Mouse (Mus musculus) adrenal gland, adult 2 months (tissue): ENCODE data around the gene Pmel. TPM values are rescaled to one million over a fixed set of nuclear protein-coding genes. Genes with fewer than 3 reads are reported as not detected.

ENCODE experiments used
- DNase-seq: peaks from one replicate; pipeline ENCODE4 v3.0.0; 2021
- long read RNA-seq: library from polyadenylated mRNA; stranded (forward); transcript quantifications from one replicate; pipeline ENCODE4 v2.0.0, GENCODE M21; 2021
- polyA plus RNA-seq: library from polyadenylated mRNA; depleted of rRNA; stranded (reverse); fragments of >200 nt; gene quantifications from 2 replicates; pipeline ENCODE4 v1.2.3, GENCODE M21; 2012; rRNA removed
- total RNA-seq, 2 experiments: library from RNA; stranded (reverse); gene quantifications; 2 replicates each; pipeline ENCODE4 v1.2.3; 2021

The Pmel gene
- 1 to 10 TPM in 1 of 2 experiments, under 1 TPM in 1; 0.86 to 1.0 TPM for total RNA-seq
- polyA plus RNA-seq: 0.30 and 0.76 TPM in 2 replicates
- long read RNA-seq: 0 reads

DNA sequence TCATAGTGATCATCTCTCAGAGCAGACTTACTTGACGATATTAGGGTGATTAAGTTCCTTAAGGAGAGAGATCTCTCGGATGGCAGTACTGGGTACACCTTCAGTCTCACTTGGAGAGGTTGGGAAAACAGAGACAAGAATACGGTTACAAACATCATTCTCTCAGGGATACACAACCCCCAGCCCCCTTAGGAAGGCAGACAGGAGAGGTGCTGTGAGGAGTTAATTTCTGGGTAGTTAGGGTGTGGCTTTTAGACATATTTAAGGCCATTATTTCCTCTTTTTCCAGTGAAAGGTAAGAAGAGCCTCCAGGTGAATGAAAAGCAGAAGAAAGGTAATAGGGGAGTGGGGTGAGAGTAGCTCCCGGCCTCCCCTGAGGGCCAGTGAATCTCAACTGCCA is at the start of gene Pmel:
TSS of gene Pmel (plus strand) at position 301 of the 400 bp plus-strand sequence.
- no peak for DNase-seq

DNA sequence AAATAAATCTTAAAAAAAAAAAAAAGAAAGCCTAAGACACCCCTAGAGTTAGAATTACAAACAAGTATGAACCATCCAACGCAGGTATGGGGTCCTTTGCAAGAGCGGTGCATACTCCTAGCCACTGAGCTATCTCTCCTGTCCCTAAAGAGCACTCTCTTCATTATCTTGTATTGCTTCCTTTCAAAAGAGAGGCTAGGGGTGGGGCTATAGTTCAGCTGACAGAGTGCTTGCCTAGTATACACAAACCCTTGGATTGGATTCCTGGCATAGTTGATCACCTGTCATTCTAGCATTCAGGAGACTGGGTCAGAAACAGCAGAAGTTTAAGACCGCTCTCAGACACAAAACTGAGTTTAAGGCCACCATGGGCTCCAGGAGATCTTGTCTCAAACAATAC is 48.7 kb upstream of the Pmel start:
- no peak for DNase-seq

DNA sequence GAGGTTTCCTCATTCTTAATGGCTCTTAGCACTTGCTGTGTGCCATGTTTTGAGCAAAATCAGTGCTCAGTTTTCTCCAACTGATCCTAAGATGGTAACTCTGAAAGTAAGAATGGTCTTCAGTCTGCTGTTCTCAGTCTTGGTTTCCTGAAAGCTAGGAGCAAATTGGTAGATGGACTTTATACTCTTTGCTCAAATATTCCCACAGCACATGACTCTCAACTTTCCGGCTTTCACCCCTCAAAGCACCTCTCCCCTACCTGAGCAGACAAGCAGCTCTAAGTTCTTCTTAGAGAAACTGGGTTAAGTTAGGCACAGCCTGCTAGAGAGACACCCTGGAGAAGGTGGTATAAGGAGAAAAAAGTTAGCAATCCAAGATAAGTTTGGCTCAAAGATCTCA is 47.3 kb upstream of the Pmel start:
- DNase-seq: no peak

DNA sequence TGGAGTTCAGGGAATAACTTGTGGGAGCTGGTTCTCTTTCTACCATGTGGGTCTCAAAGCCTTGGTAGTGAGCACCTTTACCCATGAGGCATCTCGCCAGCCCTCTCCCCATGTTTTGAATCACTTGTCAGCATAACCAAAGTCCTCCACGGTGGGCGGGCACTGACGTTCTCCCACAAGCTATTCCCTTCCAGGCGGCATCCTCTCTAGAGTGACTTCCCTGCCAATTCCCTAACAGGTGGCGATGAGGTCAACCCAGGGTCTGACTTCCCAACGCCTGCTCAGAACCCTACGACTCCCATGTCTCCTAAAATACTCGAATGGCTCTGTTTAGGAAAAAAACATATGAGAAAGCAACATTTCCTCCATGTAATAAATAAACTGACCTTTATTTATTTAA is 46.2 kb upstream of the Pmel start:
- no peak for DNase-seq

DNA sequence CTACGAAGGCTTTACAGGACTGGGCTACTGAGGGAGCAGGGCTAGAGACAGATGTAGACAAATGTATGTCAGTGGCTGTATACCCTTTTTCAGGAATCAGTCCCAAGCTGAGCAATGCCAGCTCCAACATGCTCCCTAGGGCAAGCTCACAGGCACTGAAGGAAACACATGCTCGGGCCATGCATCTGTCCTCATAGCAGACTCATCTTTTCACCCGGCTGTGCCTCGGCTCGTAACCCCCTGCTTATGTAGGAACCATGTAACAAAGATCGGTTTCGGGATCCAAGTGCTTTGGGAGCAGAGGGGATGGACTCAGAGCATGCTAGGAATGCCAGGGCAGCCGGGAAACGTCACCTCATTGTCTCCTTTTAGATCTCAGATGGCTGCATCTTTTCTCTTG is 44.5 kb upstream of the Pmel start:
- no peak for DNase-seq

DNA sequence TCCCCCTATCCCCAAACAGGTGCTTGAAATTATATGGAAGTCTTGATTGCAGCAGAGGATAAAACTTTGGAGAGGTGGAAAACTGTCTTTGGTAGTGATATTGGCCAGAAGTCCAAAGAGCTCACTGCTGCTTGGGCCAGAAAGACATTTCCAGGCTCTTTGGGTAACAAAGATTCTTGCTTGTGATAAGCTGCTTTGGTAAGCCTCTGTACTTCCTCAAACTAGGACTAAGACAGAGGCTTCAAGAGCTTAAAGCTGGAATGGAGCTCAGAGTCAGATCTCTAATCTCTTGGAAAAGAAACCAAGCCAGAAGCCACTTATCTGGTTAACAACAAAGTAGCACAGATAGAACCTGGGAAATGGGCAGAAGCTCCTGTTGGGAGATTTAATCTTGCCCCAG is 41.5 kb upstream of the Pmel start:
- DNase-seq: no peak

DNA sequence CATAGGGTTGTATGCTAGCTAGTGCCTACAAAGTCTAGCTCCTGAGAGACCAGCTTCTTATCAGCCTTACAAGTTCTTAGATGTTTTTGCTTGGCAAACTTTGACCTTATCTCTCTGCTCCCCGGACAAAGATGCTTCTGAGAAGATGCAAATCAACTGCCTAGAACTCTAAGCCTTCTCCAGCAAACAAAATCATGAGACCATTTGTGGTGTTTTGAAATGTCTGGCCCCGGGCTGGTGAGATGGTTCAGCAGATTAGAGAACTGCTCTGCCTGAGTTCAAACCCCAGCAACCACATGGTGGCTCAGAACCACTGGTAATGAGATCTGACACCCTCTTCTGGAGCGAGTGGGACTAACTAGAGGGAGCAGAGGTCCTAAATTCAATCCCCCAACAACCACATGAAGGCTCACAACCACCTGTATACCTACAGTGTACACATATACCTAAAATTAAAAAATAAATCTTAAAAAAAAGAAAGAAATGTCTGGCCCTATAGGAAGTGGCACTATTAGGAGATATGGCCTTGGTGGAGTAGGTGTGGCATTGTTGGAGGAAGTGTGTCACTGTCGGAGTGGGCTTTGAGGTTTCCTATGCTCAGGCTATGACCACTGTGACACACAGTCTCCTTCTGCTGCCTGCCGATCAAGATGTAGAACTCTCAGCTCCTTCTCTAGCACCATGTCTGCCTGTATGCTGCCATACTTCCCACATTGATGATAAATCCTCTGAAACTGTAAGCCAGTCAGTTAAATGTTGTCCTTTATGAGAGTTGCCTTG is 40.4 kb upstream of the Pmel start:
- DNase-seq: no peak

DNA sequence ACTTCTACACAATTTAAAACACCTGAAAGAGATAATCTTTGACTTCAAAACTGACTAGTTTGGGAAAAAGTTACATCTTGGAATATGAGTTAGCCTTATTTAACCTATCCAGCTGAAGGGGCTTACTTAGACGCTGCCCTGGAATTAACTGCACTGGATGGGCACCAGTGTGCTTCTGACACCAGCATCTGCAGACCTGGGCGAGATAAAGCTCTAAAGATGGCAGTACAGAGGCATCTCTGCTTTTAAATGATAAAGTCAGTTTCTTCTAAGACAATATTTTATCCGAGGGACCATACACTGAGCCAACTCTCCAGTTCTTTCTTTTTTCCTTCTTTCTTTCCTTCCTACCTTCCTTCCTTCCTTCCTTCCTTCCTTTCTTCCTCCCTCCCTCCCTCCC is 39.2 kb upstream of the Pmel start:
- DNase-seq: no peak

DNA sequence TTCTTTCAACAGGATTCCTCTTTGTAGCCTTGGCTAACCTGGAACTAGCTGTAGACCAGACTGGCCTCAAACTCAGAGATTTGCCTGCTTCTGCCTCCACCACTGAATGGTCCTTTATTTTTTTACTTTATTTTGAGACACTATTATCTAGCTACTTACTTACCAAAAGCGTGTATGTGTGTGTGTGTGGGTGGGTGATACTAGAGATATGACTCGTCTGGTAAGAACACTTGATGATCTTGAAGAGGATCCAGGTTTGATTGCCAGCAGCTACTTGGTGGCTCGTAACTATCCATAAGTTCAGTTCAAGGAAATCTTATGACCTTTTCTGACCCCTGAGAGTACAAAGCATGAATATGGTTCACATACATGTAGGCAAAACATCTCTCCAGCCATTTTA is 38.7 kb upstream of the Pmel start:
- no peak for DNase-seq

DNA sequence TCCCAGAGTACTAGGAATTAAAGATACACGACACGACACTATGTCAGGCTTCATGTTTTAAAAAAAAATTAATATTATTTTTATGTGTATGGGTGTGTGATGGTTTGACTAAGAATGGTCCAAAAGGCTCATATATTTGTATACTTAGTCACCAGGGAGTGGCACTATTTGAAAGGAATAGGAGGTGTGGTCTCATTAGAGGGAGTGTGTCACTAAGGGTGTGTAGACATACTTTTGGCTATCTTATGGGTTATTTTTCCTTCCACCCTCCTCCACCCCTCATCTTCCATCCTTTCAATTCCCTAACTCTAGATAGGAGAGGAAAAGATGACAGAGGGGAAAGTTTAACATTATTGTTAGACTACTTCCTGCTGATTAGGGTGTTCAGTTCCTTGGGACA is 38.2 kb upstream of the Pmel start:
- DNase-seq: no peak

DNA sequence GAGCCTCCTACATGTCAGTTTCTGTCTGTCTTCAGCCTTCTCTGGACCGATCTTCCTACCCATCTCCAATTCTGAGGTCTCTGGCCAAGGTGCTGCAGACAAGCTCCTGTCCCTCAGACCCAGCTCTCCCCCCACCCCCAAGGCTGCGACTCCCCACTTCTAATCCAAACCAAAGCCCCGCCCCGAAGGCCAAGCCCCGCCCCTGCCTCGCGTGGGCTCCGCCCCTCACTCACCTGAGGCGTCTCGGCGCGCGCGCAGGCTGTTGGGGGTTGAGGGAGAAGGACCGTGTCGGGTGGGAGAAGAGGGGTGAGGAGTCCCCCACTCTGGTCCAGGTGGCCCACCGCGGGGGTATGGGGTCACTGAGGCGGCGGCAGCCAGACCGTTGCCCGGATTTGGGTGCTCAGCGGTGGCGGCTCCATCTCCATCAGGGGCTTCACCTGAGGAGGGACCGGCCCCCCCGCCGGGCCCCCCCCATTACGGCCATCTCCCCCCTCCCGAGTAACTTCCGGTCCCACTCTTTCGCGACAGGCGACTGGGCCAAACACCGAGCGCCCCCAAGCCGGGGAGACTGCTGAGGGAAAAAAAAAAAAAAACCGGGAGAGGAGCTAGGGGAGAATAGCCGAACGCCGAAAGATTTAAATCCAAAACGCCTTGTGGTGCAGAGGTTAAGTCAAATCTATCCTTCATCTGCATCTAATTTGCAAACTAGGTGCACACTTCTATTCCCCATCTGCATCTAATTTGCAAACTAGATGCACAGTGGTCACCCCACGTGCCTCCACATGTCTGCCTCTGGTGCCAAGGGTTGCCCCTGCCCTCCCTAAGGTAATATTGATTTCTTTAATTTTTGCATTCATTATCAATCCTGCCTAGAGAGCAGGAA is 35.0 kb upstream of the Pmel start:
- peak; percentile 58 for DNase-seq

DNA sequence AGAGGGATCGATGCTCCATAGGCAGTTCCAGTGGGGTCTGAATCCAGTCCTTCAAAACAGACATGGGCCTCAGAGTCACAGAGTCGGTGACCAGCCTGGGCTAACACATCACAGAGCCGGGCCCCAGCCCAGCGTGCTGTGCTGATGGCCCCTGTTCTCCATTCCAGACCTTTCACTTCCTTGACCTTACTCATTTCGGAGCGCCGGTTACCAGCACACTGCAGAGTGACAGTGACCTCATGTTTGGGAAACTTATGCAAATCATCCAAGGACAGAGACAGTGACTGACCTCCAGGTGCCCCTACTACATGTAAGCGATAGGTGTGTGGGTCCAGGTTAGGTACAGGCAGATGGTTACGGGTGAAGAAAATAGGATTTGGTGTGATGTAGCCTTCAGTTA is 32.8 kb upstream of the Pmel start:
- DNase-seq: no peak

DNA sequence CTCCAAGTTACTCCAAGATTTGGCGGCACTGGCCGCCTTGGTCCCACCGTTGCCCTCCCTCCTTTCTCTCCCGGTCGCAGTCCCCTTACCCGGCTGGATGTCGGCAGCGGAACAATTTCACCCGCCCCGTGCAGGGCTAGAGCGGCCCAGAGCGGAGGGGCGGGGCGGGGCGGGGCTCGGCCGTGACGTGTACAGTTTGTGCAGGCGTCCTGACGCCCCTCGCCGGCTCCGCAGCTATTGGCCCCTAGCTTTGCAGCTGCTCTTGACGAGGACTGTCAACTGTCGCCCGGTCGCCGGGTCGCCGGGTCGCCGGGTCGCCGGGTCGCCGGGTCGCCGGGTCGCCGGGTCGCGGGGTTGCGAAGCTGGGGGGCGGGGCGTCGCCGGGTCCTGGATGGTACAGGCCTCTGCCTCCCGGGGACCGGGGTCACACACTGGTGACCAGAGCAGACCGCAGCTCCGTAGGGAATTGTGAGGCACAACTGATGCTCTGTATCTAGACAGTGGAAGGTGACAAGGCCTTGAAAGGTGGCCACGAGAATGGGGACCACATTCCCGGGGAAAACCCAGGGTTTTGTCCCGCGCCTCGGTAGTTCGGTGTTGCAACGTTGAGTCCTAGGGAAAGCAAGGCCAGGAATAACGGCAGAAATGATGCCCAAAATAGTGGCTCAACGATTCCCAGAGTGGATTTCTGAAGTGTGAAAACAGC is 30.1 kb upstream of the Pmel start, which contains the start of gene Suox:
TSS of gene Suox (minus strand) at position 311 of the 706 bp plus-strand sequence.
- DNase-seq: peak; percentile 92

DNA sequence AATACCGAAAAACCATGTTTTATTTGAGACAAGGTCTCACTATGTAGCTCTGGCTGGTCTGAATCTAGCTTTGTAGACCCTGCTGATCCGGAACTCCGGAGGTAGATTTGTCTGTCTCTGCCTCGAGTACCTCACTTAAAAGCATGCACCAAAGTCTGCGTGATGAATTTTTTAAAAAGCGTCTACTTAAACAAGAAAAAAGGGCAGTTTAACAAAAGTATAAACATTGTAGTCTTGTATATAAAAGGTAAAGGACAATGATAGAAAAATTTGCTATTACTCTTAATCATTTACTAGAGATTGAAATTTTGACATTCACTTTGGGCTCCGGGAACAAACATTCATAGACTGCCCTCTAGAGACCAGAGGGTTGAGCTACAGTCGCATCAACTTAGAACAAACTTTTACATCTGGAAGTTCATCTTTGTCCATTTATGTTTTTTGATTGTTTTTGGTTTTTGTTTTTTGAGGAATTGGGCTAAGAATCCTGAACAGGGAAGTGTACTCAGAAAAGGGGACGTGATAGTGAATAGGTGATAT is 29.5 kb upstream of the Pmel start:
- DNase-seq: peak; percentile 38

DNA sequence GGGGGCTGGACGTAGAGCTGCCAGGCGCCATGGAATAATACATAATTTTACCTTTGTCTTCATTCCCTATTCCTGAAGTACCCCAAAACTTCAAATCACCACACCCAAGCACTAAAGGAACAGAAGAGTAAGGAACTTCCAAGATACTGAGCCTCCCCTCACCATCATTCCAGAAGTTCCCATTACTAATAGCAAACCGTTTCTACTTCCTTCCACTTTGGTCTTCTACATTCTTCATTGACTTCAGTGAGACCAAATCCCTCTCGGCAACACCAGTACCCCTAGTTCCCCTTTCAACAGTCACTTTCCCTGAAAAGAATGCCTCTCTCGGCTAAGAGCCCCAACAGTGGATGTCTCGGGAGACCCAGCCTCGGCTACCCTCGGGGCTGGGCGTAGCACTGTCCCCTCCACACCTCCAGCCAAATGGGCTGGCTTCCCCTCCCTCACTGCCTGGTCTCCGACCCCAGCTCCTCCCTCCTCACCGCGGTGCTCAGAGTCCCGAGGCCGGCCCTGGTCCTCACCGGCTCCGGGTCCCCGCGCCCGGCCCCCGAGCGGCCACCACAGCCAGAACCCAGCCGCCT is 8.5 kb upstream of the Pmel start:
- no peak for DNase-seq

DNA sequence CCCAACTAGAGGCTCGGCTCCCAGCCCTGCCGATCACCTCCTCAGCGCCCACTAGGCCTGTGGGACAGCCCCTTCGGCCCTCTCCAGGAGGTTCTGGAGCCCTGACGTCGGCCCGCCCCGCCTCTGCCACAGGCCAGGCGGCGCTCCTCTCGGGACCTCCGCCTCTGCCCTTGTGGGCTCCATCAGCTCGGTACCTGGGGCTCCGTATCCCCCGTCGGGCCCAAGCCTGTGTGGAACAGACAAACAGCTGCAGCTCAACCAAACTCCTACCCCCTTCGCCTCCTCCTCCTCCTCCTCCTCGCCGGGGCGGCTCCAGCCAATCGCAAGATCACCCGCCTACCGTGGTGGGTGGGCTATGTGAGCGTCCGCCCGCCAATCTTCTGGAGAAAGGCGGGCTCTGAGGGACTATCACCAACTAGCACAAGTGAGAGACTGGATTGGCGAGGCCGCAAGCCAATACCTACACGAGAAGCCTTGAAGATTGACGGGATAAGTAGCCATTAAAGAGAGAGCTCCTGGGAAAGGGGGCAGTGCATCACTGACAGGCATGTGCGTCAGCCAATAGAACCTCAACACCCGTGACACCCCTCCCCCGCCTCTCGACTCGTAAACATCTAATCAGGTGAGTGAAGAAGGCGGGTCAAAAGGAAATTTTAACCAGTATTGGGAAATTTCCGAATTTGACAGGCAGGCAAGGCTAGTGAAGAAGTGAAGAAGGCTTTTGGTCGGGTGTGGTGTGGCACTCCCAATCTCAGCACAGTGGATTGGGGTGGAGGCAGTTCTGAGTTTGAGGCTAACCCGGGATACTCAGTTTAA is 7.8 kb upstream of the Pmel start, which contains the start of gene Rab5b:
TSS of gene Rab5b (minus strand) at position 273 of the 816 bp plus-strand sequence.
- DNase-seq: peak; percentile 99

DNA sequence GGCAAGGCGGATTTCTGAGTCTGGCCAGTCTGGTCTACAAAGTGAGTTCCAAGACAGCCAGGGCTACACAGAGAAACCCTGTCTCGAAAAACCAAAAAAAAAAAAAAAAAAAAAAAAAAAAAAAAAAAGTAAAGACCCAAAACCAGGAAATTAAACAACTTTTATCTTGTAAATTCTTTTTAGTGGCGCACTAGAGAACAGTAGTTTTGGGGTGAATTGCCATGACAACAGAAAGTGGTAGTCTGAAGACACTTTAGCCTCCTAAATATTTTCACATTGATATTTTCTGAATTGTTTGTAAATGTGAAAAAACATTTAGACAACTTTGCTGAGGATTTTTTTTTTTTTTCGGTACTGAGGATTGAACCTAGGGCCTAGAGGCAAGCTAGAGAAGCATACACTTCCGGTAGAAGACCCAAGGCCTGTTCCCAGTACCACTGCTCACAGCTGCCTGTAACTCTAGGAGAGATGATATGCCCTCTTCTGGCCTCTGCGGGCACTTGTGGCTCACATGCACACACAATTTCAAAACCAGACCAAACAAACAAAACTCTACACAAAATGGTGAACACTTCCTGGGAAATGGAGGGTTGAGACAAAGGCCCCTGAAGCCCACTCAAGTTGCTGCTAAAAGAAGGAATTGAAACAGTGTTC is 6.8 kb upstream of the Pmel start:
- DNase-seq: no peak

DNA sequence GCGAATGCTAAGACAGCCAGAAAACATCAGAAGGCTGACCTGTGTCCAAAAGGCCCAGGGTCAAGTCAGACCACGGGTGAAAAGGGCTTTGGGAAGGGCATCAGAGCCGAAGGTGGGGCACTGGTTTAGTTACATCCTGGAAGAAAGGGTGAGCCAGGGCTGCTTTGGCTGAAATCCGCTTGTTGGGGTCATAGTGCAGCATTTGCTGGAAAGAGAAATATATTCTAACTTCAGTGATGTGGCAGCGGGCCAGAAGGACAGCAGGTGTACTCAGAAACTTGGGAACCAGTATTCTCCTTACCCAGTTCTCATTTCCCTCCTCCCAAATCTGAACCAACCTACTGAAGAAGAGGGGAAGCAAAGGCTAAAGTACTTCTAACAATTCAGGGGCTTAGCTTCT is 5.0 kb upstream of the Pmel start:
- no peak for DNase-seq

DNA sequence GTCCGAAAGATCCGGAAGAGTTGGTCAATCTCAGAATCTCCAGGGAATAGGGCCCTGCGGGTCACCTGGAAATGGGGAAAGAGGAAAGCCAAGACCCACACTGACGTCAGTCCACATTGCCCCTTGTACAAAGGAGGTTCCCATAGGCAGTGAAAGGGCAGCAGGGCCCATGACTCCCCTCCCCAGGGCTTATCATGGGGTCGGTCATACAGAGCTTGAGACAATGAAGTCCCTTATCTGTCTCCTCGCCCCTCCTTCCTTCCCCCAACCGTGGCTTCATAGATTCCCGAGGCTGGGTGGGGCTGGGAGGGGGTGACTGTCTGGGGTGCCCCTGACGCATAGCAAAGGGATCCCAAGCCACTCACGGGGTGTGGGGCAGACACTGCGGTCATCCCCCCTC is 4.4 kb upstream of the Pmel start:
- no peak for DNase-seq

DNA sequence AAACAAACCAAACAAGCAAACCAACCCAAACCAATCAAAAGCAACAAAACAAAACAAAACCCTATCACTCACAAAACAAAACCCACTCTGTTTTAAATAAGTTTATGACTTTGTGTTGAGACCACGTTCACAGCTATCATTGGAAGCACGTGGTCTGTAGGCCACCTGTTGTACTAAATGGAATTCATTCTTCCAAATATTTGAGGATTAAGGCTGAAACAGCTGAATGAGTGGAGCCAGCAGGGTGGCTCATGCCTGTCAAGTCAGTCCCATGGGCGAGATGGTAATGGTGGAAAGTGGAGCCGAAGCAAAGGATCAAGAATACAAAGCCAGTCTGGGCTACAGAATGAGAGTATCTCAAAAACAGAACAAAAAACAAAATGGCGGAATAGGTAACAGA is 3.3 kb upstream of the Pmel start:
- DNase-seq: no peak
